Mouse (Mus musculus): ENCODE data around the gene Nphp3.
A peak's percentile ranks its signal among the peaks of the same experiment; 100 is the strongest.

Nphp3 gene

GRCm38 (mm10) chr9:104001921-104002859 is at the start of gene Nphp3:
Gene Nphp3 (plus strand): TSS chr9:104002544.
- DNase-seq, result peak; percentile 99

GRCm38 (mm10) chr9:103958722-103959121 is 43.6 kb upstream of the Nphp3 start:
- DNase-seq, result no peak

- DNase-seq, result peak; percentile 19
These were observed 42.4 kb upstream of the Nphp3 start for GRCm38 (mm10) chr9:103959989-103960388.

- DNase-seq, result no peak
These were observed 5.8 kb upstream of the Nphp3 start for GRCm38 (mm10) chr9:103996496-103996895.

- DNase-seq, result no peak
These were observed 1.7 kb upstream of the Nphp3 start for GRCm38 (mm10) chr9:104000601-104001000.

GRCm38 (mm10) chr9:104002913-104003330 is 578 bp downstream of the Nphp3 start:
- DNase-seq, result peak; percentile 77

- no peak for DNase-seq
These were observed 12.2 kb downstream of the Nphp3 start for GRCm38 (mm10) chr9:104014526-104014925.

GRCm38 (mm10) chr9:104021026-104021425 is 18.7 kb downstream of the Nphp3 start:
- DNase-seq, result no peak

GRCm38 (mm10) chr9:104027186-104027585 is 24.8 kb downstream of the Nphp3 start:
- DNase-seq, result no peak

GRCm38 (mm10) chr9:104029861-104030260 is 27.5 kb downstream of the Nphp3 start:
- no peak for DNase-seq

GRCm38 (mm10) chr9:104034231-104034630 is 31.9 kb downstream of the Nphp3 start:
- no peak for DNase-seq

GRCm38 (mm10) chr9:104034718-104035117 is 32.4 kb downstream of the Nphp3 start:
- DNase-seq, result no peak

GRCm38 (mm10) chr9:104035261-104036015 is 33.1 kb downstream of the Nphp3 start:
- peak; percentile 55 for DNase-seq

GRCm38 (mm10) chr9:104038266-104038665 is 35.9 kb downstream of the Nphp3 start:
- DNase-seq, result no peak

GRCm38 (mm10) chr9:104039031-104039695 is 36.8 kb downstream of the Nphp3 start:
- no peak for DNase-seq

- DNase-seq, result no peak
These were observed 37.4 kb downstream of the Nphp3 start for GRCm38 (mm10) chr9:104039742-104040141.

GRCm38 (mm10) chr9:104040362-104040761 is 38.0 kb downstream of the Nphp3 start, which contains the start of gene Gm28305:
Gene Gm28305 (plus strand): TSS chr9:104040662.
- no peak for DNase-seq

- DNase-seq, result no peak
These were observed 41.3 kb downstream of the Nphp3 start for GRCm38 (mm10) chr9:104043676-104044075.

- DNase-seq, result no peak
These were observed 48.7 kb downstream of the Nphp3 start for GRCm38 (mm10) chr9:104051028-104051427.

GRCm38 (mm10) chr9:104062430-104063243 is 60.3 kb downstream of the Nphp3 start, which contains the start of gene Uba5:
Gene Uba5 (minus strand): TSS chr9:104063134.
- peak; percentile 75 for DNase-seq

GRCm38 (mm10) chr9:104063244-104063961 is 61.1 kb downstream of the Nphp3 start, which contains the start of gene Acad11:
Gene Acad11 (plus strand): TSS chr9:104063377.
- DNase-seq, result peak; percentile 87

Measured in right cerebral cortex, postnatal 25 days (tissue).